Mouse (Mus musculus): ENCODE data around the gene Basp1.

The Basp1 gene

DNA sequence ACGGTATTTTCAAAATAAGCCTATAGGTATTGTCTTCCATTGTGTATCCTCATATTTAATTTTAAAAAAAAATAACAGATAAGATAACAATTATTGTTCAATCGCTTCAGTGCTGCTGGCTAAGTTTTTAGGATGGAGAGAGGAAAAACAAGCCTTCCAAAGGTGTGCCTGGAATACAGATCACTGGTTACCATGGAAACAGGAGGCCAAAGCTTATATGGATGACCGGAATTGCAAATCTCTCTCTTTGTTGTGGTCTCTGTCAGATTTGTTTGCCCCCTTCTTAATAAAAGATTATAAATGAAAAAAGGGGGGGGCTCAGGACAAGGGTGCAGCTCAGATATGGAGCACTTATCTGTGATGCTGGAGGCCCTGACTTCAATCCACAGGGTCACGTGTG lies 2.4 kb upstream of the Basp1 start:
- no peak for DNase-seq (ENCODE audit: low spot score in 2 of 2)

DNA sequence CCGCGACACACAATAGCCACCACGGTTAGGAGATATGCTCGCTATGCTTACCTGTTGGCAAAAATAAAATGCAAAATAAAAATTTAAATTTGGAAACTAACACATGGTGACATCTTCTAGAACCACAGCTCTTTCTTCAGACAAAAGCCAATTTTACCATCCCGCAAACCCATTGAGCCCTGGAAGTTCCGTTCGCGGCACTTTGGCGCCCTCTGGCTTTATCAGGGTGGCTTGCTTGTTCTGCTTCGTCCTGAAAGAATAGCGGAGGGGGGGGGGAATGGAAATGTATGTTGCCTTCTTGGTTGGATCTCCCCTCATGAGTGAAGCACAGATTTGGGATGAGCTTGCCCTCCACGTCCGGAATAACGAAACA lies 1.2 kb upstream of the Basp1 start:
- peak; percentile 47 to 56 for DNase-seq (ENCODE audit: low spot score in 2 of 2)

DNA sequence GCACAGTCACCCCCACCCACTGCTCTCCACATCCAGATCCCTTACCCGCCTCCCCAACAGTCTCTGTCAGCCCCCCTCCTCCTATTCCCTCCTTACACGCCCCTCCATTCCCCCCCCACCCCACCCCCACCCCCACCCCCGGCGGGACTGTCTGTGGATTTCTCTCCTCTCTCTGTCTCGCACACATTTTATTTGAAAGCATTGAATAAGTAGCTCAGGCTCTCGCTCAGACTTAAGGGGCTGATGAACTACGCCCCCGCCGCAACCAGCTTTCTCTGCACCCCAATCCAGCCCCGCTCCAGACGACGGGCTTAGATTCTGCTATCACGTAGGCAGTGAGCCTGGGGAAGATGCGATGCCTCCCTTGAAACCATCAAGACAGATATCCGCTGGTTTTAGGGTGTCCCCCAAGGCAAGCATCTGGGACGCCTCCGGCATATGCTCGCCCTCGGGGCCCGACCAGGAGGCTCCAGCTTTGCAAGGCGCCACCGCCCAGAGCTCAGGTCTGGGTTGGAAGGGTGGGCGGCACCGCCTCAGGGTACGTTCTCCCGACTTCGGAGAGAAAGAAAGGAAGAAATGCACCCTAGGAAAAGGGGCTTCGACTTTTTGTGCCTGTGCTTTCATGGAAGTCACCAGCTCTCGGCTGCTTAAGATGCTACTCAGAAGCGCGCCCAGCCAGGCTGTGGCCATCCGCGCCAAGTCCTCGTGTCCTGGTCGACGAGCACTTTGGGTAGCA lies 615 bp upstream of the Basp1 start:
- no peak for DNase-seq (ENCODE audit: low spot score in 2 of 2)

DNA sequence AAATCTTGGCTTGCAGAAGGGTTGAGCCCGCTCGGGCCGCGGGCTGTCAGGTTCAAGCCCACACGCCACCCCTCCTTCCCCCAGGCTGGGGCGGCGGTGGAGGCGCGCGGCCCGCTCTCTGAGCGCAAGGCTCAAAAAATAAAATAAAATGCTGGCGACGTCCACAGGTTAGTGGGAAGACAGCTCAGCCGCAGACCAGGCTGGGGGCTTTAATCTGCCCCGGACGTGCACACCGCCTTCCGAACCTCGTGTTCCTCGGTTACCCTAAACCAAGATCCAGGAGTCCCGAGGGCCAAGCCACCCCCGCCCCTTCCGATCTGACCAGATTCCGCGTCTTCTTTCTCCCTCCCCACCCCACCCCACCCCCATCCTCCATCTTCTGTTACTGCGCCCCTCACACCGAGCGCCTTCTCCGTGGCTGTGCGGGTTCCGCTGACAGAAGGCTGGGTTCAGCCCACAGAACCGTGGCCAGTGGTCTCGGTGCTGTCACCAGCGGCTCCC lies 753 bp downstream of the Basp1 start:
- DNase-seq (ENCODE audit: low spot score in 2 of 2), result no peak

DNA sequence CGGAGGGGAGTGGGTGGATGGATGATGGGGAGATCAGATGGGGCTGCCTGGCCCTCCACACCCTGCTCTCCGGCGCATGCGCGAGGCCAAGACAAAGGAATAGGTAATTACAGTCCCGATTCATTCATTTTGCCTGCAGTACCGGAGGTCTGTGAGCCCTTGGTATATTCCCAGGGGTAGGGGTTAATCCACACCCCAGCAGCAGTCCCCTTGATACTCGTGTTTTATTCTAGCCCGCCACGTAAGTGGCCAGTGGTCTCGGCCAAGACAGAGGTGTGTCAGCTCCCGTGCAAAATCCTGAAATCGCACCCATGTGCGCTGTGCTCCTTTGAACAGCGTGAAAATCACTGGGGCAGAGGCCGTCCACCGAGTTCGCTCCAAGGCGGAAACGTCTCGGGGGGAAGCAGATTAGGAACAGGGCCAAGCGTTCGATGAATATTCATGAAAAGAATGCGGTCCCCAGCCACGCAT lies 1.4 kb downstream of the Basp1 start:
- DNase-seq (ENCODE audit: low spot score in 2 of 2), result no peak

DNA sequence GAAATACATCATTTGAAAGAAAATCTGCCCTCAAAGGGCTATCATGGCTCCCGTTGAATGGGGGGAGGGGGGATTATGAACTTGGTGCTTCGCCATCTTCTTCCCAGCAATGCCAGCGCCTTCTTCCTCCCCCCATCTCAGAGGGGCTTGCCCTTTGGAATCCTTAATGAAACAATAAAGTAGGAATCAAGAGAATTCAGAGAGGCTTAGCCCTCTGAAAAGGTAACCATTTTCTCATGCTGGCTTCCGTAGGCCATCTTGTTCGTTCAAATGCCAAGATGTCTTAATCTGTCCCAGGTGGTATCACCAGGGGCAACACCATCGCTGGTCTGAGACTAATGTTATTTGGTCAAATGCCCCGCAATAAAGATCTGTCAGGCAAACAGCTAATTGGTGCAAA lies 2.1 kb downstream of the Basp1 start:
- DNase-seq (ENCODE audit: low spot score in 2 of 2), result no peak

DNA sequence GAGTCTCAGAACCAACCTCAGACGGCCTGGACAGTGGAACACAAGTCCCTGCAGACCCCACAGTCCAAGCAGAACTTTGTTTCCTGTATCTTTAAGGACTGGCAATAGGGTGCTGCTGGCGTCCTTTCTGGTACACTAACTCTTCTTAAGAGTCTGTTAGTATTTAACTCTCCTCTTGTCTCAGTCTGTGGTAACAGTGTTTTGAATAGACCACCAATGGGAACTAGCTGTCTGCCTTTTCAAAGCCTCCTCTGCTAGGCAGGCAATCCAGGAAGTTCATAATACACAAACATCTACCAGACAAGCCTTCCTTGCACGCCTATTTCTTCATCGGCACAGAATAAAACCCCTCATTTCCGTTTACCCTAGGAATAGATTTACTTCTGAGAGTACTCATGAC lies 7.6 kb downstream of the Basp1 start:
- no peak for DNase-seq (ENCODE audit: low spot score in 2 of 2)

DNA sequence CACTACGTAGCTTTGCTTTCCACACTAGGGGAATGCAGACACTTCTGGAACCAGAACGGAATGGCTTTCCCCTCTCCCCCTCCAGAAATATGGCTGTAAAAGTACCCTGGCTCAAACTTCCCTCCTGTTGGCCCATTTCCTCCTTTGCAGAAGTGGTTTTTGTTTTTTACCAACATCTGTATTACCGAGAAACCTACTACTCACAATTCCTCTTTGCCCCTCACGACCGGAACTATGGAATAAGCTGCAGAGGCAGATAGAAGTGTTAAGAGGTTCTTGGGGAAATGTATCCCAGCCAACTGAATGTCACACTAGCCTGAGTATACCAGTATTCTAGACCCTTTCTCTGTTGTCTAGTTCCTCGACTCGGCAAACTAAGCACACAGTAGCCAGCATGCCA lies 9.7 kb downstream of the Basp1 start:
- DNase-seq (ENCODE audit: low spot score in 2 of 2), result no peak

DNA sequence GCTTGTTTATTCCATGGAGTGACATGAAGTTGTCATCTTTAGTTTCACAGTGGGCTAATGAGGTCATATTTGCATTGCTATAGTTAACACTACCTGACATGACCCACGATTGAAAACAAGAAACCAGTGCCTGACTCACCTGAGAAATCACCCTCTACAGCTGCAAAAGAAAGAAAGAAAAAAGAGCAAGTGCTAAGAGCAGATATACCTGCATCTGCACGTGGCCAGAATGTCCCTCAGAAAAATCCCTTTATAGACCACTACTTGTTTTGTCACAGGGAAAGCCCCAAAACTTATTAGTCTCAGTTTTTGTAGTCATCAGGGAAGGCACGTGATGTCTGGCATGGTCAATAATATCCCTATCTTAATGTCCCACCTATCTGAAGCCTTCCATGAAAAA lies 11.6 kb downstream of the Basp1 start:
- DNase-seq (ENCODE audit: low spot score in 2 of 2), result no peak

DNA sequence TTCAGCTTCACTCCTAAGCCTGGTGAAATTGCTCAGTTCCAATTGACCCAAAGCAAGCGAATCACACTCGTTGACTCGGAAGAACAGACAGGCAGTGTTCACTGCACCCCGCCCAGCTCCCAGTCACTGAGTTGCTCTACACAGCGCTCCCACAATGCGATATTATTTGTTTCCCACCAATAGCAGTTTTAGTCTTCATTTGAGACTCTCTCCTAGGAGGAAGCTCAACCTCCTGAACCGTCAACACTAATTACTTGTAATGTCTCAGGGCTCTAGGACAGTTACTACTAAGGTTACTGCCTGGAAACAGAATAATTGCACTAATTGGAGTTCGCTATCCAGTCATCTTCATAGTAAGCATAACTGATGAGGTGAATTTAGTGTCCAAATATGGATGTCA lies 13.3 kb downstream of the Basp1 start:
- no peak for DNase-seq (ENCODE audit: low spot score in 2 of 2)

DNA sequence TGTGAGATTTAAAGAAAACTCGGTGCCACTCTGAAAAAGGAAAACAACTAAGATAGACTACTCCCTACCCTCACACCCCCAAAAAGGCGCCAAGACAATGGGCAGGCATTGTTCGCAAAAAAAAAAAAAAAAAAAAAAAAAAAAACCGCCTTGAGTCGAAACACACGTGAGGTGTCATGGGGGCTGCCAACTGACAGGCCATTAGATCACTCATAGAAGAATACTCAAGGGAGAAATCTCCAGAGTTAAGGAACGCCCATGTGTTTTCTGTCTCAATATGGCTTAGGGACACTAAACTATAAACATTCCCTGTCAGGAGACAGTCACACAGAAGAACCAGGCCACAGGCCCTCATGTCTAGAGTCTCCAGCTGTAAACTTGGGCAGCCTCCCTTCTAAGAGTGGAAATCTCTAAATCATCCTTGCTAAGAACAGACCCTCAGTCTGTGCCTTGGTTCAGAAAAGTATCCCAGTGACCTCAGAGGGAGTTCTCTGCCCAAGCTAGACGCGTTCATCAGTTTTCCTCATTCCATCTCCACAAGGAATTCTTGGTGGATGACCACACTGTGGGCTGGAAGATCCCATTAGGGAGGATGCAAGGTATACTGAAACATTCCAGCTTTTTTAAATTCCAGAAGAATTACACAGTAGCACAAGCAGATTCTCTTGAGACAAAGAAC lies 17.5 kb downstream of the Basp1 start:
- DNase-seq (ENCODE audit: low spot score in 2 of 2), result no peak

DNA sequence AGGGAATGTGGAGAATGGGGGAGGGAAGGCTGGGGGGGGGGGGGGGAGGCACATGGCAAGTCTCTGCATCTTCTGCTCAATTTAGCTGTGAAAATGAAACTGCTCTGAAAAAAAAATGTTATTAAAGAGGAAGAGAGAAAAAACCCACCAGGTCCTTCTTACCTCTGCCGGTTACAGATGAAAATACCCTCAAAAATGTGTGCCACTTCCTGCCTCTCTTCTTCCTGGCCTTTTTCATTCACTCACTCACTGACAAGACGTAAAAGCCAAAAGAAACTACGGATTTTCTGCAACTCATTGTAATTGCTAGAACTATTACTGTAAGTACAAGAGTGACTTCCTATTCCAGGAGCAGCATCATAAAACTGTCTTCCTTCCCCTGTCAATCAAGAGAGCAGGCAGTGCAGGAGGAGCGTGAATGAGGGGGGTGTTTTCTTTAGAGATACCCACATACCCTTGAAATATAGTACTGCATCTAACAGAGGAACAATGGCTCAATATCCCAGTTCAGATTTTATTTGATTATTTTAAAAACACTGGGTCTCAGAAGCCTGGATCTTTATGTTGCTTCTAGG lies 21.0 kb downstream of the Basp1 start:
- no peak for DNase-seq (ENCODE audit: low spot score in 2 of 2)

DNA sequence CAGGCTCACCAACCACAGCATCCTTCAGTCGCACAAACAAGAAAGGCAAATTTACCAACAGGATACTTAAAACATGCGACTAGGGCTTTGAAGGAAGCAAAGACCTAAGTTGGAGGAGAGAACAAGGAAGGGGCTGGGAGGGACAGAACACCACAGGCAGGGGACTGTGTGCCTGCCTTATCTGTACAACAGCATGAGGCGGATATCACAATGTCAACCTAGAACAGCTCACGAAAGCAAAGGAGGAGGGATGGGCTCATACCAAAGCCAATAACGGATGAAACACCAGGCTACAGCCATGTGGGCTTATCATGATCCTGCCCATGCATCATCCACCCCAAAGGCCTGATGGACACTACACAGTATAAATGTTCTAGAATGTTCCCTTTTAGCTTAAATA lies 22.4 kb downstream of the Basp1 start:
- DNase-seq (ENCODE audit: low spot score in 2 of 2), result no peak

DNA sequence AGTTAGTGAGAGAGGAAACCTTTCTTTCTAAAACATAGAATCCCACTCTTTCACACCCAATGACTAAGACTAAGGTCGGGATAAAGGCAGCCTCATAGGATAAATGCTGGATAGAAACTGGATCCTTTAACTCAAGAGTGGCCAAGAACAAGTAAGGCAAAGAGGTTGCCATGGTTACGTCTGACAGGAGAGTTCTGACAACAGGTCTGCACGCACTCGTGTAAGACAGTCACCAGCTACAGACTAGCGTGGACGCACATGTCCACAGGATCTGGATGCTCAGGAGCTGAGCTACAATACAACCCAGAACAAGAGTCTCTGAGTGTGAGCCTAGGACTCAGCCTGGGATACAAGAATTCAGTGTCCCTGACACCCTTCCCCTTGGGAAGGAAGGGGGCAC lies 26.0 kb downstream of the Basp1 start:
- DNase-seq (ENCODE audit: low spot score in 2 of 2), result no peak

DNA sequence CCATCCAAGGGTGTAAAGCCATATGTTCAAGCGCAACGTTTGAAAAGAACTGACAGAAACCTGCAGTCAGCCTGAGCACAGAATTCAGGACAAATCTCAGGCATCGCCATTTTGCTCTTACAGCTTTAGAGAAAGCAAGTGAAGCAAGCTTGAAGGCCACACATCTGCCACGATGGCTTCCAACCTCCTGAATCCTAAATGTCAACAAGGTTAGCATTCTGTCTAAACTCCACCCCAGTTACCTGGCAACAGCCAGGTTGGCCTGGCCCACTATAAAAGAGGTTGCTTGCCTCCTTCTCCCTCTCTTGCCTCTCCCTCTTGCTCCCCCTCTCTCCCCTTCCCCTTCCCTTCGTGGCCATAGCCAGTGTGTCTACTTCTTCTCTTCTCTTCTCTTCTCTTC lies 33.5 kb downstream of the Basp1 start:
- DNase-seq (ENCODE audit: low spot score in 2 of 2), result no peak

DNA sequence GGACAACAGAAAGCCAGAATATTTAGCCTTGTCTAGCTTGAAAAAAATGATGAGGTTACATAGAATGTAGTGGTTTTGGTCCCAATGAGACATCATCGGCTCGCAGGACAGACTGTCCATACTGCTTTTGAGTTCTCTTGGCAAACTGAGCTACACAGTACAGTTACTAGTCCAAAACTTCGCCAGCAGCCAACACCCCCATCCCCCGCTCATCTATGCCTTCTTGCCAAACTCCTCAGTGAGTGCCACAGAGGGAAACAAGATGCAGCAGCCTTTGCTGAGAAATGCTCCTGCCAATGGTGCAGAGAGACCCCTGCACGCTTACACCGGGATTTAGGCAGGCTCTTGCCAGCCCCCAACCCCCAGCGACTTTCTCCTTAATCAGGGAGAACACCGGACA lies 34.9 kb downstream of the Basp1 start:
- no peak for DNase-seq (ENCODE audit: low spot score in 2 of 2)

DNA sequence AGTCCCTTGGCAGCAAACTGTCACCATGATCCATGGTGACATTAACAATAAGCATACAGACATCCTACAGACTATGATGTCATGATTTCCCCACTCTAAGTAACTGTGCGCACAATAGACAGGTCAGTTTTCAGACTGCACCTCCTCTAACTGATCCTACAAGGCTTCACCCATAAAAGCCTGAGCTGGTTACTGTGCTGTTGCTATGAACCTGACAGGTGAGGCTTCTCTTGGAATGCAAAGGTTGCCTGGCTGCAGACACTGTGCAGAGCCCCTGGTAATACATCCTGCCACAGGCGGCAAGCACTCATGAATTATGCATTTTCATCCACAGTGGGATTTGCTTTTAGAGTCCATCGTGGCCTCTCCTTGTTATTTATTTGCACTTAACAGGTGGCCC lies 36.6 kb downstream of the Basp1 start:
- DNase-seq (ENCODE audit: low spot score in 2 of 2), result no peak

DNA sequence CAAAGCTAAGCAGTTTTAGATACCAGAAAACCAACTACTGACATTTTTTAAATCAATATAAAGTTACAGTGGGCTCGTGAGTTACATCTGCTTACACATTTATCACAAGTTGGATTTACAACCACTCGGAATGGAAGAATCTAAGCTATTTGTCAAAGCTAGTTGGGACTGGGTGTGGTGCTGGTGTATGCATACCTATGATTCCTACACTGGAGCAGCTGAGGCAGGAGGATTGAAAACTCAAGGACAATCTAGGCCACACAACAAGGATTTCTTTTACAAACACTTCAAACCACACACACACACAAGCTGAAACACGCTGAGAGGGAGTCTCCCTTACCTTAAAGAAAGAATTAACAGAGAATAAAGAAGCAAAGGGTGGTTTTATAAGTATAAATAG lies 40.1 kb downstream of the Basp1 start:
- no peak for DNase-seq (ENCODE audit: low spot score in 2 of 2)

DNA sequence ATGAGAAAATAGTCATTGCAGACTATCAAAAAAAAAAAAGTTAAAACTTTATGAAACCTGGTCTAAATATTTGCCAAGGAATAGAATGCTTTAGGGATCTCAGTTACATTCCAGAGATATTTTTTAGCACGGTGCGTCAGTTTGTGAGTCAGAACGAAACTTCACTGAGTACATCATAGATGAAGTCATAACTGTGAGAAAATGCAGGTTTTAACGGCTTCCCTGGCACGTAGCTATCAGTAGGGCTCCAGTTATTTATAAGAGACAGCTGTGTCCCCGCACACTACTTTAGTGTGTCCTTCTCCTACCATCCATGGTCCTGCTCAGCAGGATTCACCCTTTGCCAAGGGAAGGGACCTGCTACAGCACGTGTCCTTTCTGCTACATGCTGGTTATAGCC lies 44.0 kb downstream of the Basp1 start:
- DNase-seq (ENCODE audit: low spot score in 2 of 2), result no peak

DNA sequence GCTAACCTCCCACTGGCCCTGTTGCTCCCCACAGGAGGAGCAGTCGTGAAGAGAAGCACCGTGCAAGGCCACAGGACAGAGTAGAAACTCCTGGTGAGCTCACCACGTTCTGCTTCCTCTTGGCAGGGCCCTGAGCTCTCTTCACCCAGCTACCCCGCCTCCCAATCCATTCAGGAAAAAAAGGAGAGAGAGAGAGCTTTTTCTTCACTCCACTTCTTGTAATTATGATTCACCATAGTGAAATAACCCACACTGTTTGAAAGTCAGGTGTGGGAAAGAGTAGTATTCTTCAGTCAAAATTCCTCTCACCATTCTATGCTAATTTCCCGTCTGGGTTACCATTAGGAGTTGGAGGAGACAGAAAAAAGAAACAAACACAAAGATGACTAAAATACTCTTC lies 48.1 kb downstream of the Basp1 start:
- no peak for DNase-seq (ENCODE audit: low spot score in 2 of 2)

DNA sequence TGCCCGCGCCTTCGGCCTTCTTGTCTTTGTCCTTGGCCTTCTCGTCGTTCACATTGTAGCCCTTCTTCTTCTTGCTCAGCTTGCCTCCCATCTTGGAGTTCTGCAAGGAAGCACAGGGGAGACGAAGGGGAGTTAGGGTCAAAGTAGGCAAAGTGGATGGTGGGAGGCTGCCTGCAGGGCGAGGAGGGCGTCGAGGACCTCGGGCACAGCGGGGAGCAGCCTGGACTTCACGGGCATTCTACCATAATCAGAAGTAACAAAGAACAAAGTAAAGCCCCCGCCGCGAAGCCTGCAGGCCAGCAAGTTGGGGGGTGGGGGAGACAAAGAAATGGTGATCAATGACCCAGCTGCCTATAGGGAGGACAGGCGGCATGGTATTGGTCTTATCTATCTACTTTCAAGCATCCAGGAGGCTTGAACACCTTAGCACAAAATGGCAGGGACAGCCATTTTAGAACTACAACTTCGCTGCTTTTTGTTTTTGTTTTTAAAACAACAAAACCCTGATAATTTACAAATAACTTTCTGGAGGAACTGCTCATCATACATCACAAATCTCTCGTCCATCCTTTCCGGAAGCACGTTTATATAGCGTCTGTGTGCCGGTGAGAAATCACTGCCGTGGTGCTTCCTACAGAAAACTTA lies 48.6 kb downstream of the Basp1 start:
- no peak for DNase-seq (ENCODE audit: low spot score in 2 of 2)

DNA sequence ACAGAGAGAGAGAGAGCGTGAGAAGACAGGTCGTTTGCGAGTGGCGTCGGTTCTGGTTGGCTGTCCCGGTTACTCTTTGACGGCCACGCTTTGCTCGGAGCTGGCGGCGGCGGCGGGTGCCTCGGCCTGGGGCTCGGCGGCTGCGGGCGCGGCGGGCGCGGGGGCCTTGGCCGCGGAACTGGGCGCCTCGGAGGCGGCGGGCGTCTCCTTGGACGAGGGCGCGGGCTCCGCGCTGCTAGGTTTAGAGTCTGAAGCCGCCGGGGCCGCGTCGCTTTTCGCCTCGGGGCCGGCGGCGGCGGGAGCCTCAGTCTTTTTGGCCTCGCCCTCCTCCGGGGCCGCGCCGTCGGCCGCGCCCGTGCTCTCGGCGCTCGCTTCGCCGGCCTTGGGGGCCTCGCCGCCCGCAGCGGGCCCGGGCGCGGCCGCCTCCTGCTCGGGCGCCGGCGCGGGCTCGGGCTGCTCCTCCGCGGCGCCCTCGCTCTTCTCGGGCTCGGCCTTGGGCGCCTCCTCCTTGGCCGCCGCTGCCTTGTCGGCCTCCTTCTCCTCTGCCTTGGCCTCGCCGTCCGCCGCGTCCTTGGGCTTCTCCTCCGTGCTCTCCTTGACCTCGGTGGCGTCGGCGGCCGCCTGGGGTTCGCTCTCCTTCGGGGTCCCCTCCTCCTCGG lies 49.3 kb downstream of the Basp1 start:
- DNase-seq (ENCODE audit: low spot score in 2 of 2), result no peak
